Mouse (Mus musculus): ENCODE data around the gene Col18a1. TPM values are rescaled to one million over a fixed set of nuclear protein-coding genes. Genes with fewer than 3 reads are reported as not detected.
A peak's percentile ranks its signal among the peaks of the same experiment; 100 is the strongest.

Col18a1 gene
- 40.4 and 48.3 TPM in 2 replicates for polyA plus RNA-seq (2014; fragmentation: Nextera tagmentation; extraction: Ambion mirVana)

DNA sequence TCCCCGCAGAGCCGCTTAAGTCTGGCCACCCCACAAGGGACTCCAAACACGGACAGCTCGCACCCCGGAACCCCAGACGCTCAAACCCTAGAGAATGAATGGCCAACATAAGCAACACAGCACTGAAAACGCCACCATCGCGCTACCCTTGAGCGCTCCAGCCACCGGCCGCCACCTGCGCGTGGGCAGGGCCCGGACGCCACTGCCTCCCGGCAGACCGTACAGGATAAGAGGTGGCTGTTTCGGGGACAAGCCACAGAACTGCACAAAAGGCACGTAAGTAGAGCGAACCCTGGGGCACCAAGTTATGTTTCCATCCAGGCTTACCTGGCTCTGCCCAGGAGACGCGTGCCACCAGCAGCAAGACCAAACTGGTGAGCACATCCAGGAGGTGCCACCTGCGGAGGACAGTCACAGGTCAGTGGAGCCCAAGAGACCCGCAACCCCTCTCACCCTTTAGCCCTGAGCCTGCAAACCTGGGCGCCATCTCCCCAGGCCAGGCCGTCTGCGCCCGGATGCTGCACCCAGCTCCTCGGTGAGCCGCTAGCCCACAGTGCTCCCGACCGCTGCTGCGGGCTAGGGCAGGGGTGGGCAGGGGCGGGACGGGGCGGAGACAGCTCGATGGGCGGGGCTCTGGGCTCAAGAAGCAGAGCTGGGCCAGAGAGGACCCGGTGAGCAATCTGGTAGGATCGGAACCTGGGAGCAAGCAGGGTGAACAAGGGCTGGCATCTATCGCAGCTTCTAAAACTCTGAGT lies at the start of gene Col18a1:
Col18a1 (minus strand) TSS at position 586 of the 755 bp plus-strand sequence.
- Histone ChIP-seq H3K36me3 (ENCODE audit: control insufficient read depth, insufficient read depth, low read length) (no peaks in the 10 kb centered on the region), H3K9ac (ENCODE audit: low read depth, low read length) (peak within 1 kb of the TSS; percentile 63), H3K27ac (ENCODE audit: low read depth, low read length) (peak within 1 kb of the TSS; percentile 85), H3K9me3 (ENCODE audit: control insufficient read depth, low read length) (no peaks in the 10 kb centered on the region), H3K4me1 (replicated peaks; ENCODE audit: control insufficient read depth, insufficient read depth, low read length) (0 out of 2 replicates have a peak, but pooled peaks cover 6% of the 10 kb centered on the region), H3K4me3 (ENCODE audit: low read depth, low read length) (peak within 1 kb of the TSS; percentile 56), H3K4me2 (replicated peaks; ENCODE audit: low read depth, low read length) (peak within 1 kb of the TSS; percentile 94), H3K27me3 (ENCODE audit: control insufficient read depth, insufficient read depth, low read length) (no peaks in the 10 kb centered on the region)
- DNase-seq (ENCODE audit: low spot score) (peak; percentile 77), ATAC-seq (ENCODE audit: low FRiP score) (peak; percentile 70)
- under 1% methylated on average over 42 of the region's 42 CpGs for WGBS

DNA sequence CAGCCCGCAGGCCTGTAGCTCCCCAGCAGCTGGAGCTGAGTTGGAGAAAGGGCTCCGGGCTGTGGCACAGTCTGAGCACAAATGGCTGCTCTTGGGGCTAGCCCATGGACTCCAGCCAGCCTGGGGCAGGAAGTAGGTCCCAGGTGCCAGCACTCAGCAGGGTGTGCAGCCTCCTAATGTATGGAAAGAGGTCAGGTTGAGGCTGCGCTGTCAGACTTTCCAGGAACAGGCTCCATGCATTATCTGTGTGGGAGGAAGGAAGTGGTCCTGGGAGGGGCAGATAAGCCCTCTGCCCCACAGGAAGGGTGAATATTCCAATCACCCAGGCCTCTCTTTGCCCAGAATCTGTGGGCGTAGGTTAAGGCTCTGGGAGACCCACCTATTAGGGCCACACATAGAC lies 49.3 kb upstream of the Col18a1 start:
- H3K4me1 ChIP-seq (replicated peaks; ENCODE audit: control insufficient read depth, insufficient read depth, low read length): no peaks in the 10 kb centered on the region
- no peak overlapping the region for H3K9ac ChIP-seq (ENCODE audit: low read depth, low read length)
- H3K27ac ChIP-seq (ENCODE audit: low read depth, low read length): no peak overlapping the region
- ATAC-seq (ENCODE audit: low FRiP score) (no peak), DNase-seq (ENCODE audit: low spot score) (no peak)
- no peak overlapping the region for H3K4me2 ChIP-seq (replicated peaks; ENCODE audit: low read depth, low read length)
- no peak overlapping the region for H3K4me3 ChIP-seq (ENCODE audit: low read depth, low read length)
- no peaks in the 10 kb centered on the region for H3K9me3 ChIP-seq (ENCODE audit: control insufficient read depth, low read length)
- no peaks in the 10 kb centered on the region for H3K36me3 ChIP-seq (ENCODE audit: control insufficient read depth, insufficient read depth, low read length)
- WGBS: 84% methylated on average over 4 of the region's 4 CpGs
- peaks cover 2% of the 10 kb centered on the region; the same call in 1 of the 2 replicates for H3K27me3 ChIP-seq (ENCODE audit: control insufficient read depth, insufficient read depth, low read length)

DNA sequence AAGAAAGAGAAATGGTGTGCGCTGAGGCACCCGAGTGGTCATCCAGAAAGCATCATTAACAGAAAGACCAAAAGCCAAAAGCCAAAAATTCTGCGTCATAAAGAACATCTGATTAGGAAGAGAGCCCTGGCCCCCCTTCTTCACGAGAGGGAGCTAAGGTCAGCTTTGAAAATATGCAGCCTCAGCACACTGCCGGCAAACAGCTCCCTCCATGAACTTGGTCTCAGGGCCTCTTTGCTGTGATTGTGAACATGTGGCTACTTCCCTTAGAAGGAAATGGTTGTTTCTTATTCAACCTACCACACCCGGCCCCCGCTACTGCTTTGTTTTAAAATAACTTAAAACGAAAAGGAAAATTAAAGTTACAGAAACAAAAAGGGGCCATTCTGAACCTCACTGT lies 48.2 kb upstream of the Col18a1 start:
- Histone ChIP-seq H3K27ac (ENCODE audit: low read depth, low read length) (no peak overlapping the region), H3K9ac (ENCODE audit: low read depth, low read length) (no peak overlapping the region), H3K4me2 (replicated peaks; ENCODE audit: low read depth, low read length) (no peak overlapping the region), H3K4me1 (replicated peaks; ENCODE audit: control insufficient read depth, insufficient read depth, low read length) (no peaks in the 10 kb centered on the region), H3K36me3 (ENCODE audit: control insufficient read depth, insufficient read depth, low read length) (no peaks in the 10 kb centered on the region), H3K9me3 (ENCODE audit: control insufficient read depth, low read length) (no peaks in the 10 kb centered on the region), H3K4me3 (ENCODE audit: low read depth, low read length) (no peak overlapping the region), H3K27me3 (ENCODE audit: control insufficient read depth, insufficient read depth, low read length) (peaks cover 2% of the 10 kb centered on the region; the same call in 1 of the 2 replicates)
- ATAC-seq (ENCODE audit: low FRiP score) (no peak), DNase-seq (ENCODE audit: low spot score) (no peak)
- 77% methylated on average over 8 of the region's 8 CpGs for WGBS

DNA sequence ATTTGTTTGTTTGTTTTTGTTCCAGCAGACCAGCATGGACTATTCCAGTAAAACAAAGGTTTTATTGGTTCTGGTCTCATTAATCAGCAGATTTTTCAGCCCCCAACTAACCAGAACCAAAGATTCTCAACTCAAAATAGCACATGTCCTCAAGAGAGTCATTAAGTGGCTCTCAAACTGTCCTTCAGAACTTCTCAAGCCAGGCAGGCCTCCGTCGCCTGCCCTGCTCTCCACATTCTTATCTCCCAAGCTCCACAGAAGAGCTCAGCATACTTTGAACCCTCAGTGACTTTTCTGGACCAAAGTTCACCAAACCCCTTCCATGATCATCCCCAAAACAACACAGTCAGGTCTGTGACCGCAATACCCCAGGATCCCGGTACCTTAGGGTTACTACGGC lies 47.1 kb upstream of the Col18a1 start:
- 95% methylated on average over 5 of the region's 5 CpGs for WGBS

DNA sequence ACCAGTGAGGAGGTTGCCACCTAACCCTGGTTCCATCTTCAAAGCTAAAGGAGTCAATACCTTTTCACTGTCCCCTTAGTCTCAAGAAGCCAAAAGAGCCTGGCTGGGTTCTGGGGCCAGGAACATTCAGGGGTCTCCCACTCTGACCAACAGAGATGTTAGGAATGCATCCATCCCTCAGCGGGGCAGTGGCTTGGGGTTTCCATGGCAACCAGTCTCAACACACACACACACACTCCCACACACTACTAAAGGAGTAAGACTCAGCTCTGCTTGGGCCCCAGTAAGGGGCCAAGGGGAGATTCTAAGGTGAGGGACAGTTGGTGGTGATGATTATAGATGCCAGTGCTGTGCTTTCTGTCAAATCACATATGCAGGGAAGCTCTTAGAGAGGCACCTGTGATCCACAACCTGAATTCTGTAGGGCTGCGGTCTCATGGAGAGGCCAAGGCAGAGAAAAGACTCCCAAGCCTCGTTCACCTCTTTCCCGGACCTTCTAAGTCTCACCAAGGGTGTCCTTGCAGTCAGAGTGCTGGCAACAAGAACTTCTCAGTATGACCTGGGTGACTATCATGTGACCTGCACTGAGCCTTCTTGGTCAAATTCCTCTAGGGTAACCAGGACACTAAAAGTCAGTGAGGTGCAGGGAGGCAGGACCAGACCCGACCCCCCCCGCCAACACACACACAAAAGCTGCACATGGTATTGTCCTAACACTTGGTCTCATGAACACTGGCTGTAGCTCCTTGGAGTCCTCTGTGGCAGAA lies 46.2 kb upstream of the Col18a1 start:
- peaks cover 2% of the 10 kb centered on the region; the same call in 1 of the 2 replicates for H3K27me3 ChIP-seq (ENCODE audit: control insufficient read depth, insufficient read depth, low read length)
- 84% methylated on average over 6 of the region's 6 CpGs for WGBS

More for the DNA sequence above, 47.1 kb upstream of the Col18a1 start:
- Histone ChIP-seq H3K4me1 (replicated peaks; ENCODE audit: control insufficient read depth, insufficient read depth, low read length) (no peaks in the 10 kb centered on the region), H3K9ac (ENCODE audit: low read depth, low read length) (no peak overlapping the region), H3K4me3 (ENCODE audit: low read depth, low read length) (no peak overlapping the region), H3K9me3 (ENCODE audit: control insufficient read depth, low read length) (no peaks in the 10 kb centered on the region), H3K36me3 (ENCODE audit: control insufficient read depth, insufficient read depth, low read length) (no peaks in the 10 kb centered on the region), H3K4me2 (replicated peaks; ENCODE audit: low read depth, low read length) (no peak overlapping the region), H3K27ac (ENCODE audit: low read depth, low read length) (no peak overlapping the region), H3K27me3 (ENCODE audit: control insufficient read depth, insufficient read depth, low read length) (peaks cover 2% of the 10 kb centered on the region; the same call in 1 of the 2 replicates)
- ATAC-seq (ENCODE audit: low FRiP score) (no peak), DNase-seq (ENCODE audit: low spot score) (no peak)

DNA sequence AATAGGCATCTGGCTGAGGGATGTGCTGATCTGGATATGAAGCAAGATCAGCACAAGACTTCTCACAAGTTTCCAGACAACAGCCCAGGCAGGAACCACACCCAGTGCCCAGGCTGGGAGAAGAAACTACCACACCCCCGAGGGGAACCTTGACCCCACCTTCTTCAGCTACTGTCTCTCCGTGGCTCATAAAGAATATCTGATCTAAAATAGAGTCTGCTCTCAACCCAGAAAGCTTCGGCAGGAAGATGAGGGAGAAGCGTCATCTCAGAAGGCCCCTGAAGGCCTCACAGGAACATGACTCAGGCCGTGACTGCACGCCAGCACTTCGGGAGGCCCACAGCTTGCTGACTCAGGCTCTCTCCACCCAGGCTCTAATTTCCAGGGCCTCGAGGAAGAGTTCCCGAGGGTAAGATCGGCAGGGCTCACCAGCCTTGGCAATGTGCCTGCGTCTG lies 44.8 kb upstream of the Col18a1 start:
- ATAC-seq (ENCODE audit: low FRiP score): no peak
- no peaks in the 10 kb centered on the region for H3K36me3 ChIP-seq (ENCODE audit: control insufficient read depth, insufficient read depth, low read length)
- no peak overlapping the region for H3K4me2 ChIP-seq (replicated peaks; ENCODE audit: low read depth, low read length)
- no peak overlapping the region for H3K9ac ChIP-seq (ENCODE audit: low read depth, low read length)
- H3K4me3 ChIP-seq (ENCODE audit: low read depth, low read length): no peak overlapping the region
- WGBS: 76% methylated on average over 11 of the region's 11 CpGs
- H3K4me1 ChIP-seq (replicated peaks; ENCODE audit: control insufficient read depth, insufficient read depth, low read length): no peaks in the 10 kb centered on the region
- no peaks in the 10 kb centered on the region for H3K27me3 ChIP-seq (ENCODE audit: control insufficient read depth, insufficient read depth, low read length)
- no peak overlapping the region for H3K27ac ChIP-seq (ENCODE audit: low read depth, low read length)
- no peak for DNase-seq (ENCODE audit: low spot score)
- H3K9me3 ChIP-seq (ENCODE audit: control insufficient read depth, low read length): no peaks in the 10 kb centered on the region

More for the DNA sequence above, 46.2 kb upstream of the Col18a1 start:
- H3K9me3 ChIP-seq (ENCODE audit: control insufficient read depth, low read length): no peaks in the 10 kb centered on the region
- no peaks in the 10 kb centered on the region for H3K4me1 ChIP-seq (replicated peaks; ENCODE audit: control insufficient read depth, insufficient read depth, low read length)
- H3K27ac ChIP-seq (ENCODE audit: low read depth, low read length): no peak overlapping the region
- H3K9ac ChIP-seq (ENCODE audit: low read depth, low read length): no peak overlapping the region
- no peak overlapping the region for H3K4me3 ChIP-seq (ENCODE audit: low read depth, low read length)
- DNase-seq (ENCODE audit: low spot score) (no peak), ATAC-seq (ENCODE audit: low FRiP score) (no peak)
- no peak overlapping the region for H3K4me2 ChIP-seq (replicated peaks; ENCODE audit: low read depth, low read length)
- no peaks in the 10 kb centered on the region for H3K36me3 ChIP-seq (ENCODE audit: control insufficient read depth, insufficient read depth, low read length)

DNA sequence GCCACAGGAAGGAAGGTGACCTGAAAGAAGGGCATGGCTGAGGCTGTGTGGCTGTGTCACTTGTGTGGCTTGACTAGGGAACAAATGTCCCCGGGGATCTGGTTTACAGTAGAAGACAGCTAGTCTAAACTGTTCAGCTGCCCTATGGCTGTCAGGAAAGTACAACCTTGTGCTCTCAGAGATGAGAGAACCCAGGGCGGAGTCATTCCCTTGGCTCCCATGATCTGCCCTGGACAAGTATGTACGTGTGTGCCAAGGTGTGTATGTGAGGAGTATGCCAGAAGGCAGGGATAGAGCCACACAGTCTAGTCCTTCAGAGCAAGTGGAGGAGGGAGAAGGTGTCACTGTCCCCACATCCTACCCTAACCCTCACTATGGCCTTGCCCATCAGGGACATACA lies 44.3 kb upstream of the Col18a1 start:
- Histone ChIP-seq H3K4me1 (replicated peaks; ENCODE audit: control insufficient read depth, insufficient read depth, low read length) (no peaks in the 10 kb centered on the region), H3K4me3 (ENCODE audit: low read depth, low read length) (no peak overlapping the region), H3K27me3 (ENCODE audit: control insufficient read depth, insufficient read depth, low read length) (no peaks in the 10 kb centered on the region), H3K27ac (ENCODE audit: low read depth, low read length) (no peak overlapping the region), H3K36me3 (ENCODE audit: control insufficient read depth, insufficient read depth, low read length) (no peaks in the 10 kb centered on the region), H3K9me3 (ENCODE audit: control insufficient read depth, low read length) (no peaks in the 10 kb centered on the region), H3K4me2 (replicated peaks; ENCODE audit: low read depth, low read length) (no peak overlapping the region), H3K9ac (ENCODE audit: low read depth, low read length) (no peak overlapping the region)
- DNase-seq (ENCODE audit: low spot score) (no peak), ATAC-seq (ENCODE audit: low FRiP score) (no peak)
- WGBS: 91% methylated on average over 3 of the region's 3 CpGs

DNA sequence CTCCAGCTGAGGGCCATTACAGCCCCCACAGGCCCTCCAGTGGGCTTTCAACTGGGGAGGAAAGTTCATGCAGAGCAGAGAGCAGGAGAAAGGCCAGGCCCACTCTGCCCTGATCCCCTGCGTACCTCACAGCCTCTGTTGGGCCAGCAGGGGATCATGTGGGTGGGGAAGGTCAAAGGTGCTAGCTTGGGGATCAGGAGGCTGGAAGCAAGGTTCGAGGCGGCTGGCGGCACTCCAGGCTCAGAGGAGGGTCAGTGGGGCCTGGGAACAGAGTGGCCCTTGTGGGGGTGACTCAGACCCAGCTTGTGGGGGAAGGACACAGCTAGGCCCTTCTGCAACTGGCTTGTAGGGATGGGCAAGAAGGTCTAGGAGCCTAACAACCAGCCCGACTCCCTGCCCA lies 42.9 kb upstream of the Col18a1 start:
- Histone ChIP-seq H3K9me3 (ENCODE audit: control insufficient read depth, low read length) (no peaks in the 10 kb centered on the region), H3K27me3 (ENCODE audit: control insufficient read depth, insufficient read depth, low read length) (no peaks in the 10 kb centered on the region), H3K4me2 (replicated peaks; ENCODE audit: low read depth, low read length) (no peak overlapping the region), H3K9ac (ENCODE audit: low read depth, low read length) (no peak overlapping the region), H3K36me3 (ENCODE audit: control insufficient read depth, insufficient read depth, low read length) (no peaks in the 10 kb centered on the region), H3K4me1 (replicated peaks; ENCODE audit: control insufficient read depth, insufficient read depth, low read length) (no peaks in the 10 kb centered on the region), H3K4me3 (ENCODE audit: low read depth, low read length) (no peak overlapping the region), H3K27ac (ENCODE audit: low read depth, low read length) (no peak overlapping the region)
- 53% methylated on average over 5 of the region's 5 CpGs for WGBS
- DNase-seq (ENCODE audit: low spot score) (no peak), ATAC-seq (ENCODE audit: low FRiP score) (no peak)

Measured in hindbrain, embryonic 11.5 days (tissue).